Mouse (Mus musculus): ENCODE data around the gene P2ry6. TPM values are rescaled to one million over a fixed set of nuclear protein-coding genes. Genes with fewer than 3 reads are reported as not detected.

P2ry6 gene
- polyA plus RNA-seq, 1 experiment from 2014 or later: 8.0 TPM

GRCm38 (mm10) chr7:101002274-101002673, 27.8 kb upstream of the P2ry6 start:
- Histone ChIP-seq H3K36me3 (no peaks in the 10 kb centered on the region), H3K9ac (no peak overlapping the region), H3K27ac (no peak overlapping the region), H3K27me3 (replicated peaks) (no peaks in the 10 kb centered on the region), H3K4me3 (replicated peaks) (no peak overlapping the region), H3K4me1 (peaks cover 12% of the 10 kb centered on the region; the same call in 1 of the 2 replicates), H3K4me2 (no peak overlapping the region), H3K9me3 (no peaks in the 10 kb centered on the region)
- ATAC-seq (ENCODE audit: insufficient read depth, low FRiP score, low read depth): no peak
- 73% methylated on average over 6 of the region's 6 CpGs for WGBS

GRCm38 (mm10) chr7:100999623-101000022, 25.2 kb upstream of the P2ry6 start:
- no peak for ATAC-seq (ENCODE audit: insufficient read depth, low FRiP score, low read depth)
- Histone ChIP-seq H3K4me3 (replicated peaks) (no peak overlapping the region), H3K9me3 (no peaks in the 10 kb centered on the region), H3K4me1 (peaks cover 10% of the 10 kb centered on the region; the same call in 1 of the 2 replicates), H3K27me3 (replicated peaks) (no peaks in the 10 kb centered on the region), H3K9ac (no peak overlapping the region), H3K36me3 (no peaks in the 10 kb centered on the region), H3K4me2 (no peak overlapping the region), H3K27ac (no peak overlapping the region)
- 81% methylated on average over 5 of the region's 5 CpGs for WGBS

GRCm38 (mm10) chr7:100998578-100998960, 24.1 kb upstream of the P2ry6 start:
- no peak overlapping the region for H3K4me3 ChIP-seq (replicated peaks)
- peaks cover 5% of the 10 kb centered on the region; the same call in 1 of the 2 replicates for H3K4me1 ChIP-seq
- no peaks in the 10 kb centered on the region for H3K9me3 ChIP-seq
- H3K27ac ChIP-seq: no peak overlapping the region
- 80% methylated on average over 24 of the region's 24 CpGs for WGBS
- no peak overlapping the region for H3K9ac ChIP-seq
- ATAC-seq (ENCODE audit: insufficient read depth, low FRiP score, low read depth): no peak
- no peaks in the 10 kb centered on the region for H3K27me3 ChIP-seq (replicated peaks)
- H3K4me2 ChIP-seq: no peak overlapping the region
- no peaks in the 10 kb centered on the region for H3K36me3 ChIP-seq

GRCm38 (mm10) chr7:100997951-100998577, 23.6 kb upstream of the P2ry6 start:
- Histone ChIP-seq H3K27me3 (replicated peaks) (no peaks in the 10 kb centered on the region), H3K36me3 (no peaks in the 10 kb centered on the region), H3K9ac (no peak overlapping the region), H3K4me3 (replicated peaks) (no peak overlapping the region), H3K4me1 (0 out of 2 replicates have a peak, but pooled peaks cover under 1% of the 10 kb centered on the region), H3K9me3 (no peaks in the 10 kb centered on the region), H3K4me2 (no peak overlapping the region), H3K27ac (no peak overlapping the region)
- no peak for ATAC-seq (ENCODE audit: insufficient read depth, low FRiP score, low read depth)
- WGBS: 82% methylated on average over 31 of the region's 31 CpGs

- Histone ChIP-seq H3K36me3 (no peaks in the 10 kb centered on the region), H3K4me3 (replicated peaks) (no peak overlapping the region), H3K9me3 (no peaks in the 10 kb centered on the region), H3K27ac (no peak overlapping the region), H3K4me1 (no peaks in the 10 kb centered on the region), H3K27me3 (replicated peaks) (no peaks in the 10 kb centered on the region), H3K9ac (no peak overlapping the region), H3K4me2 (no peak overlapping the region)
- no peak for ATAC-seq (ENCODE audit: insufficient read depth, low FRiP score, low read depth)
- 63% methylated on average over 1 of the region's 1 CpGs for WGBS
Observed at GRCm38 (mm10) chr7:100997215-100997614, 22.8 kb upstream of the P2ry6 start.

- H3K9me3 ChIP-seq: no peaks in the 10 kb centered on the region
- ATAC-seq (ENCODE audit: insufficient read depth, low FRiP score, low read depth): no peak
- H3K27ac ChIP-seq: no peak overlapping the region
- 0 out of 2 replicates have a peak, but pooled peaks cover 1% of the 10 kb centered on the region for H3K4me1 ChIP-seq
- no peaks in the 10 kb centered on the region for H3K27me3 ChIP-seq (replicated peaks)
- no peaks in the 10 kb centered on the region for H3K36me3 ChIP-seq
- no peak overlapping the region for H3K9ac ChIP-seq
- H3K4me2 ChIP-seq: no peak overlapping the region
- WGBS: 80% methylated on average over 3 of the region's 3 CpGs
- H3K4me3 ChIP-seq (replicated peaks): no peak overlapping the region
Observed at GRCm38 (mm10) chr7:100995951-100996350, 21.5 kb upstream of the P2ry6 start.

- H3K4me1 ChIP-seq: 0 out of 2 replicates have a peak, but pooled peaks cover 3% of the 10 kb centered on the region
- H3K9ac ChIP-seq: no peak overlapping the region
- H3K36me3 ChIP-seq: no peaks in the 10 kb centered on the region
- H3K27me3 ChIP-seq (replicated peaks): no peaks in the 10 kb centered on the region
- H3K4me3 ChIP-seq (replicated peaks): no peak overlapping the region
- ATAC-seq (ENCODE audit: insufficient read depth, low FRiP score, low read depth): no peak
- H3K9me3 ChIP-seq: no peaks in the 10 kb centered on the region
- 80% methylated on average over 7 of the region's 7 CpGs for WGBS
- H3K4me2 ChIP-seq: no peak overlapping the region
- no peak overlapping the region for H3K27ac ChIP-seq
Observed at GRCm38 (mm10) chr7:100995260-100995864, 20.9 kb upstream of the P2ry6 start.

- H3K4me2 ChIP-seq: no peak overlapping the region
- 76% methylated on average over 4 of the region's 4 CpGs for WGBS
- no peak for ATAC-seq (ENCODE audit: insufficient read depth, low FRiP score, low read depth)
Observed at GRCm38 (mm10) chr7:100993166-100993565, 18.7 kb upstream of the P2ry6 start.

GRCm38 (mm10) chr7:100991972-100992371, 17.5 kb upstream of the P2ry6 start:
- peaks cover 6% of the 10 kb centered on the region; the same call in 1 of the 2 replicates for H3K4me1 ChIP-seq
- no peak for ATAC-seq (ENCODE audit: insufficient read depth, low FRiP score, low read depth)
- H3K27me3 ChIP-seq (replicated peaks): no peaks in the 10 kb centered on the region
- no peaks in the 10 kb centered on the region for H3K9me3 ChIP-seq
- no peak overlapping the region for H3K4me3 ChIP-seq (replicated peaks)
- 84% methylated on average over 3 of the region's 3 CpGs for WGBS
- no peak overlapping the region for H3K4me2 ChIP-seq
- no peak overlapping the region for H3K9ac ChIP-seq
- H3K36me3 ChIP-seq: no peaks in the 10 kb centered on the region
- H3K27ac ChIP-seq: no peak overlapping the region

More at GRCm38 (mm10) chr7:100993166-100993565, 18.7 kb upstream of the P2ry6 start:
- H3K27ac ChIP-seq: no peak overlapping the region
- H3K4me1 ChIP-seq: 0 out of 2 replicates have a peak, but pooled peaks cover 3% of the 10 kb centered on the region
- H3K4me3 ChIP-seq (replicated peaks): no peak overlapping the region
- no peaks in the 10 kb centered on the region for H3K36me3 ChIP-seq
- no peaks in the 10 kb centered on the region for H3K9me3 ChIP-seq
- no peak overlapping the region for H3K9ac ChIP-seq
- H3K27me3 ChIP-seq (replicated peaks): no peaks in the 10 kb centered on the region

- Histone ChIP-seq H3K27me3 (replicated peaks) (no peaks in the 10 kb centered on the region), H3K4me3 (replicated peaks) (no peak overlapping the region), H3K36me3 (no peaks in the 10 kb centered on the region), H3K9ac (no peak overlapping the region), H3K4me1 (peaks cover 6% of the 10 kb centered on the region; the same call in 1 of the 2 replicates), H3K9me3 (no peaks in the 10 kb centered on the region), H3K27ac (no peak overlapping the region), H3K4me2 (no peak overlapping the region)
- ATAC-seq (ENCODE audit: insufficient read depth, low FRiP score, low read depth): no peak
- WGBS: 68% methylated on average over 9 of the region's 9 CpGs
Observed at GRCm38 (mm10) chr7:100990636-100991311, 16.3 kb upstream of the P2ry6 start.

- WGBS: 13% methylated on average over 9 of the region's 9 CpGs
Observed at GRCm38 (mm10) chr7:100988092-100988491, 13.6 kb upstream of the P2ry6 start.

More at GRCm38 (mm10) chr7:100988092-100988491, 13.6 kb upstream of the P2ry6 start:
- Histone ChIP-seq H3K4me2 (no peak overlapping the region), H3K27me3 (replicated peaks) (no peaks in the 10 kb centered on the region), H3K4me1 (peaks cover 18% of the 10 kb centered on the region), H3K9ac (no peak overlapping the region), H3K27ac (no peak overlapping the region), H3K36me3 (no peaks in the 10 kb centered on the region), H3K9me3 (no peaks in the 10 kb centered on the region), H3K4me3 (replicated peaks) (no peak overlapping the region)
- ATAC-seq (ENCODE audit: insufficient read depth, low FRiP score, low read depth): peak; percentile 59; the same call in 1 of the 2 replicates

Measured in stomach, embryonic 15.5 days (tissue).